Mouse (Mus musculus): ENCODE measurements around the gene Card11.

- TF ChIP-seq CTCF (IDR thresholded peaks at IDR 0.05; ENCODE audit: low read depth, low read length), result no peak
- no peak for TF ChIP-seq POLR2AphosphoS5 (IDR thresholded peaks at IDR 0.05; ENCODE audit: insufficient replicate concordance, low read depth, low read length)
- no peak for TF ChIP-seq GATA1 (IDR thresholded peaks at IDR 0.05; ENCODE audit: borderline replicate concordance, low read length)
- no peak for TF ChIP-seq TAL1 (conservative IDR thresholded peaks at IDR 0.05; ENCODE audit: low read depth, low read length)
Measured at GRCm38 (mm10) chr5:140955666-140956065, 44.7 kb downstream of the Card11 start.

Measured in G1E (cell line).